Mouse (Mus musculus): ENCODE measurements around the gene Lin7a. TPM values are rescaled to one million over a fixed set of nuclear protein-coding genes. Genes with fewer than 3 reads are reported as not detected.

Gene Lin7a
- total RNA-seq (2012; rRNA removed): not detected in 2 replicates
- not detected in 2 replicates for total RNA-seq (2014; rRNA removed)
- polyA plus RNA-seq (2012; ENCODE audit: insufficient read length, low read depth): not detected in 2 replicates

DNA sequence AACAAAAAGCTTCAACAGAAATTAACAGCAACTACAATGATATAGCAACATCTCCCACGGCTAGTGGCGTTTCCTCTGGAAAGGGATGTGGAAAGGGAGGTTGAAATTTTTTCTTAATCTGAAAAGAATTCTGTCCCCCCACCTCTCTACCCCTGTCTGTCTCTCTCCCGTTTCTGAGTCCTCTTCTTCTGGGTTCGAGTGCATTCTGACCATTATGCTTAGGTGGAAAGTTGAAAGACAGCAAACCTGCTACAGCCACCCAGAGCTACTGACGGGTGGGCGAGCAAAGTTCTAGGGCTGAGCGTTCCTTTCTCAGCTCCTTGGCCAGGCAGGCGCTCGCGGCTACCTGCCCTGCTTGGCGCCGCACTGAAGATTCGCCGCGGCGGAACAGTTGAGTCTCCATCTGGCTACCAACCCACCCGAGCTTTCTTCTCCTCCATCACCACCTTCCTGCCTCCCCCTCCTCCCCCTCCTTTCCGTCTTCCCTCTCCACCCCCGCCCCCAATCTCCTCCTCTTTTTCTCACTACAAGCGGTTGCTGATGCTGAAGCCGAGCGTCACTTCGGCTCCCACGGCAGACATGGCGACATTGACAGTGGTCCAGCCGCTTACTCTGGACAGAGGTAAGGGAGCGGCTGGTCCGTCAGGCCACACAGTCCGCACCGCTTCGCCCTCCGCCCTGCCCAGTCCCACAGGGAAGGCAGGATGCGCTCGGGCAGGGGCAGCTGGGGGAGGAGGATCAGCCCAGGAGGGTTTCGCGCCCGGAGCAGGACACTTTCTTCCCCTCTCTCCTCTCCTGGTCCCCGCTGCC, at the start of gene Lin7a:
Lin7a (plus strand) TSS at position 366 of the 810 bp plus-strand sequence.
- H3K9me3 ChIP-seq (replicated peaks; ENCODE audit: low read length): peaks cover 38% of the 10 kb centered on the region
- DNase-seq (ENCODE audit: extremely low read depth): no peak
- in situ Hi-C loops (cut with MboI; ENCODE audit: low pct_ligation_motif_present, low pct_unique_long_range_greater_than_20kb, low sequenced_read_pairs) (no loop called here), dilution Hi-C loops (cut with MboI; ENCODE audit: extremely low pct_ligation_motif_present, extremely low pct_unique_long_range_greater_than_20kb, low sequenced_read_pairs) (no loop called here)
- no peaks in the 10 kb centered on the region for H3K36me3 ChIP-seq (replicated peaks in 1 of 2; ENCODE audit: control insufficient read depth in 1 of 2, insufficient read depth in 1 of 2, low read length in 1 of 2)
- TF ChIP-seq E2F4 (IDR thresholded peaks at IDR 0.05; ENCODE audit: insufficient replicate concordance, low read depth, low read length) (no peak), MXI1 (IDR thresholded peaks at IDR 0.05; ENCODE audit: low read depth, low read length) (no peak), CHD1 (IDR thresholded peaks at IDR 0.05; ENCODE audit: low read depth, low read length) (no peak), JUND (conservative IDR thresholded peaks at IDR 0.05; ENCODE audit: low read depth, low read length) (no peak), ZKSCAN1 (IDR thresholded peaks at IDR 0.05; ENCODE audit: borderline replicate concordance, low read depth, low read length) (no peak), ZMIZ1 (IDR thresholded peaks at IDR 0.05; ENCODE audit: low read depth, low read length) (no peak), RCOR1 (conservative IDR thresholded peaks at IDR 0.05; ENCODE audit: low read depth, low read length) (no peak), MYC (IDR thresholded peaks at IDR 0.05; ENCODE audit: low read depth, low read length) (no peak), POLR2AphosphoS2 (IDR thresholded peaks at IDR 0.05; ENCODE audit: low read depth, low read length) (no peak), TBP (conservative IDR thresholded peaks at IDR 0.05; ENCODE audit: low read depth, low read length) (no peak), NELFE (IDR thresholded peaks at IDR 0.05; ENCODE audit: low read depth, low read length) (no peak), MAFK (IDR thresholded peaks at IDR 0.05; ENCODE audit: insufficient replicate concordance, low read length) (no peak), SMC3 (IDR thresholded peaks at IDR 0.05; ENCODE audit: low read depth, low read length) (no peak), KAT2A (IDR thresholded peaks at IDR 0.05; ENCODE audit: insufficient replicate concordance, low read length) (no peak), MEF2A (IDR thresholded peaks at IDR 0.05; ENCODE audit: borderline replicate concordance, low read depth, low read length) (no peak)
- no peak within 1 kb of the TSS for H3K4me2 ChIP-seq (ENCODE audit: insufficient read depth, low read depth, poor library complexity, severe bottlenecking)
- no peaks in the 10 kb centered on the region for H3K79me2 ChIP-seq (replicated peaks; ENCODE audit: control insufficient read depth, extremely low read depth, insufficient read depth, poor library complexity, severe bottlenecking)
- H3K4me1 ChIP-seq (ENCODE audit: control insufficient read depth in 1 of 2, insufficient read depth in 2 of 2): no peaks in the 10 kb centered on the region
- H3K27me3 ChIP-seq (replicated peaks): no peaks in the 10 kb centered on the region
- H3K4me3 ChIP-seq (replicated peaks in 1 of 3; ENCODE audit: low read depth in 2 of 3, low read length in 2 of 3, poor library complexity in 1 of 3): no peak within 1 kb of the TSS
- H3K9ac ChIP-seq (ENCODE audit: insufficient read depth, low read depth): no peak within 1 kb of the TSS
- H3K27ac ChIP-seq (ENCODE audit: insufficient read depth, low read depth): no peak within 1 kb of the TSS

DNA sequence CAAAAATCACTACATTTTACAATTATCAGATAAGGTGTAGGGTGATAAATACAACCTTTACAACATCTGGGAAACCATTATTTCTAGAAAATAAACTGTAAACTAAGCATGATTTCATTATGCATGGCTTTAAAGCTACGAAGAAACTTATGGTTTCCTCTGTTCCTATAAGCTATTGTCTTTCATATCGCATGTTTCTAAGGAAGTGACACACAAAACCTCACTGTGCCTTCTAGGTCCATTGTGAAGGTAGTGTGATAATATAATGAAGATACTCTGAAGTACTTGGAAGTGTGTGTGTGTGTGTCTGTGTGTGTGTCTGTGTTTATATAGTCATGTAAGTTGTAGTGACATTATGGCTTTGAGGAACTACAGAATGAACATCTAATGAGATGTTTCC, 49.8 kb upstream of the Lin7a start:
- Histone ChIP-seq H3K27me3 (replicated peaks) (no peaks in the 10 kb centered on the region), H3K36me3 (replicated peaks in 1 of 2; ENCODE audit: control insufficient read depth in 1 of 2, insufficient read depth in 1 of 2, low read length in 1 of 2) (no peaks in the 10 kb centered on the region), H3K9me3 (replicated peaks; ENCODE audit: low read length) (peaks cover 38% of the 10 kb centered on the region), H3K79me2 (replicated peaks; ENCODE audit: control insufficient read depth, extremely low read depth, insufficient read depth, poor library complexity, severe bottlenecking) (no peaks in the 10 kb centered on the region), H3K4me3 (replicated peaks in 1 of 3; ENCODE audit: low read depth in 2 of 3, low read length in 2 of 3, poor library complexity in 1 of 3) (no peak overlapping the region), H3K9ac (ENCODE audit: insufficient read depth, low read depth) (no peak overlapping the region), H3K27ac (ENCODE audit: insufficient read depth, low read depth) (no peak overlapping the region), H3K4me2 (ENCODE audit: insufficient read depth, low read depth, poor library complexity, severe bottlenecking) (no peak overlapping the region), H3K4me1 (ENCODE audit: control insufficient read depth in 1 of 2, insufficient read depth in 2 of 2) (no peaks in the 10 kb centered on the region)
- in situ Hi-C loops (cut with MboI; ENCODE audit: low pct_ligation_motif_present, low pct_unique_long_range_greater_than_20kb, low sequenced_read_pairs) (no loop called here), dilution Hi-C loops (cut with MboI; ENCODE audit: extremely low pct_ligation_motif_present, extremely low pct_unique_long_range_greater_than_20kb, low sequenced_read_pairs) (no loop called here)
- TF ChIP-seq MEF2A (IDR thresholded peaks at IDR 0.05; ENCODE audit: borderline replicate concordance, low read depth, low read length) (no peak), MAZ (IDR thresholded peaks at IDR 0.05; ENCODE audit: low read depth, low read length) (no peak), CTCF (conservative IDR thresholded peaks at IDR 0.05 in 1 of 2, IDR thresholded peaks at IDR 0.05 in 1 of 2; ENCODE audit: low read depth in 2 of 2, low read length in 2 of 2) (no peak), MYC (IDR thresholded peaks at IDR 0.05; ENCODE audit: low read depth, low read length) (no peak), RAD21 (IDR thresholded peaks at IDR 0.05; ENCODE audit: low read depth, low read length) (no peak), JUN (IDR thresholded peaks at IDR 0.05; ENCODE audit: insufficient read depth, low read depth, low read length) (no peak), USF1 (IDR thresholded peaks at IDR 0.05; ENCODE audit: low read depth, low read length) (no peak), GABPA (IDR thresholded peaks at IDR 0.05; ENCODE audit: insufficient replicate concordance, low read depth, low read length) (no peak), MAX (IDR thresholded peaks at IDR 0.05; ENCODE audit: low read length) (no peak), JUND (conservative IDR thresholded peaks at IDR 0.05; ENCODE audit: low read depth, low read length) (no peak), TCF12 (IDR thresholded peaks at IDR 0.05; ENCODE audit: low read depth, low read length) (no peak), ZMIZ1 (IDR thresholded peaks at IDR 0.05; ENCODE audit: low read depth, low read length) (no peak)
- DNase-seq (ENCODE audit: extremely low read depth): no peak
